Mouse (Mus musculus) cerebellum, adult 2 months (tissue): ENCODE measurements around the gene Ackr3. TPM values are rescaled to one million over a fixed set of nuclear protein-coding genes. Genes with fewer than 3 reads are reported as not detected.
A peak's percentile ranks its signal among the peaks of the same experiment; 100 is the strongest.

Source experiments
- DNase-seq, 2 experiments: peaks; one replicate each; pipeline ENCODE4 v3.0.0; 2021
- H3K27ac ChIP-seq: fragments of 200-500 bp; 2 replicates; pipeline ENCODE4 v1.5.1; 2012; ENCODE audit warnings: low read length, control low read depth, inconsistent platforms; ENCODE audit not compliant: insufficient read depth
- H3K27me3 ChIP-seq: fragments of 200-500 bp; 2 replicates; pipeline ENCODE4 v1.6.1; 2012; ENCODE audit warnings: inconsistent platforms, mild to moderate bottlenecking, low read length, moderate library complexity; ENCODE audit not compliant: control insufficient read depth, insufficient read depth
- H3K4me1 ChIP-seq: fragments of 200-500 bp; 2 replicates; pipeline ENCODE4 v1.6.1; 2011; ENCODE audit warnings: low read length; ENCODE audit not compliant: control insufficient read depth, insufficient read depth
- H3K4me3 ChIP-seq: fragments of 200-500 bp; replicated peaks from 2 replicates; pipeline ENCODE3; 2011; ENCODE audit warnings: mild to moderate bottlenecking, low read depth, low read length, control low read depth; ENCODE audit not compliant: insufficient read depth
- CTCF ChIP-seq: fragments of 200-500 bp; IDR thresholded peaks from 2 replicates; pipeline ENCODE4 v1.5.1; 2011; ENCODE audit warnings: low read depth, mild to moderate bottlenecking, control low read depth, low read length, moderate library complexity, borderline replicate concordance; ENCODE audit not compliant: insufficient read depth
- POLR2A ChIP-seq: fragments of 200-500 bp; IDR thresholded peaks from 2 replicates; pipeline ENCODE4 v1.6.1; 2011; ENCODE audit warnings: low read length, control low read depth, borderline replicate concordance; ENCODE audit not compliant: insufficient read depth
- WGBS: fragments of 180-500 bp; shearing (Covaris S2); methylation state at CpG from one replicate; pipeline ENCODE4 v1.1.7; 2018; 5-methylcytosine and 5-hydroxymethylcytosine counted together
- polyA plus RNA-seq: library from polyadenylated mRNA; depleted of rRNA; stranded (reverse); fragments of >200 nt; gene quantifications from 2 replicates; pipeline ENCODE4 v1.2.3, GENCODE M21; 2012; rRNA removed

Gene Ackr3
- 16.0 and 17.3 TPM in 2 replicates for polyA plus RNA-seq

GRCm38 (mm10) chr1:90203783-90204690 lies at the start of gene Ackr3:
Gene Ackr3 (plus strand): TSS chr1:90203980.
- H3K4me1 ChIP-seq: peaks cover 23% of the 10 kb centered on the region
- 16% methylated on average over 19 of the region's 19 CpGs for WGBS
- TF ChIP-seq CTCF (peak; percentile 62), POLR2A (peak; percentile 39; the same call in 1 of the 2 replicates)

DNA sequence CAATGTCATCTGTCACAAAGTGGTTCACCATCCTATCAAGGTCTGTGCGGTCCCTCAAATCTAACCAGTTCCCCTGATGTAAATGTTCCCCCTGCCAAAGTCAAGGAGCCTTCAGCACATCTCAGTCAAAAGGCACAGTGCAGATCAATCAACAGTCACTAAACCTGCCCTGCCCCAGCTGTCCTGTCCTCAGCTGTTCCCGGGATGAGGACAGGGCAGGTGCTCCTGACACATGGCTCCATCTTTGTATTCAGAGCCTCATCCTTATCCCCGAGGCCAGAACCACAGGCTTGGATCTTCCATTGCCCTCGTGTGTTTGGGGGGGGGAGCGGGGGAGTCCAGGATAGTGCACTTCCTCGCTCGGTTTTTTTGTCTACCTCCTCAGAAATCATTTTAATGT lies 47.2 kb upstream of the Ackr3 start:
- no peak for TF ChIP-seq CTCF
- TF ChIP-seq POLR2A: no peak
- H3K4me3 ChIP-seq: no peak overlapping the region
- WGBS: 75% methylated on average over 7 of the region's 7 CpGs
- no peaks in the 10 kb centered on the region for H3K4me1 ChIP-seq
- H3K27ac ChIP-seq: no peak overlapping the region
- no peaks in the 10 kb centered on the region for H3K27me3 ChIP-seq
- no peak for DNase-seq

More at GRCm38 (mm10) chr1:90203783-90204690, at the start of gene Ackr3:
- Histone ChIP-seq H3K27me3 (no peaks in the 10 kb centered on the region; the same call in 1 of the 2 replicates), H3K4me3 (peak within 1 kb of the TSS; percentile 39), H3K27ac (no peak within 1 kb of the TSS)
- peak; percentile 64 to 67 for DNase-seq

DNA sequence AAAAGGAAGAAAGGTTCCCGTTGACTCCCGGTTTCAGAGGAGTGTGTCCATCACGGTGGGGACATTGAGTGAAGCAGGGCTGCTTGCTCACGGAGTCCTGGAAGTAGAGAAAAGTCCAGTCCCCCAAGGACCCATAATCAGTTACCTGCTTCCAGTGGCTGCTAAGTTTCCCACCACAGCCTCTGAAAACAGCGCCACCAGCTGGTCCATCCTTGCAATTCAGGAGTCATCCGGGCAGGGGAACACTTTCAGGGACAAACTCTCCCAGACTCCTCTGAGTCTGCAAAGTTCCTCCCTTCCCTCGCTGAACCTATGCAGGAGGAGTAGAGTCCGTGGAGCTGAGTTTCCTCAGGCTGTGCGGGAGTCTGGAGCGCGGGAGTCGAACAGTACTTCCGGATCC lies 43.9 kb upstream of the Ackr3 start:
- Histone ChIP-seq H3K4me1 (no peaks in the 10 kb centered on the region), H3K27ac (no peak overlapping the region), H3K27me3 (no peaks in the 10 kb centered on the region), H3K4me3 (no peak overlapping the region)
- no peak for TF ChIP-seq CTCF
- no peak for TF ChIP-seq POLR2A
- no peak for DNase-seq
- 48% methylated on average over 13 of the region's 13 CpGs for WGBS

DNA sequence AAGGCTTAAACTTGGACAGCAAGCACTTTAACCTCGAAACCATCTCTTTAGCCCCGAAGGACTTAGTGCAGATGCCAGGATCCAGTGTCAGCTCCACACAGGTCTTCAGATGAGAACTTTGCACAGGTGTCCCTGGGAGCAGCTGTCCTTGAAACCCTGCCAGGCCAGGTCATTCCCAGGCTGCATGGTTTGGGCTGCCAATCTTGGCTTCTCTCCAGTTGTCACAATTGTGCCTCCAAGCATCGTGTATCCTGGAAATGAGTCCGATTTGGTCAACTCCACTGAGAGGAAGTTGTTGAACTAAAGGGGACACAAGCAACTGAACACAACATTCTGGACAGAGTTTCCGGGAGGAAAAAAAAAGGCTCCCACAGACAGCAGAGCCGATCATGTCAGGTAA lies 42.2 kb upstream of the Ackr3 start:
- H3K27ac ChIP-seq: no peak overlapping the region
- TF ChIP-seq CTCF (no peak), POLR2A (no peak)
- no peak for DNase-seq
- H3K4me3 ChIP-seq: no peak overlapping the region
- H3K27me3 ChIP-seq: no peaks in the 10 kb centered on the region
- WGBS: 39% methylated on average over 6 of the region's 6 CpGs
- H3K4me1 ChIP-seq: no peaks in the 10 kb centered on the region

DNA sequence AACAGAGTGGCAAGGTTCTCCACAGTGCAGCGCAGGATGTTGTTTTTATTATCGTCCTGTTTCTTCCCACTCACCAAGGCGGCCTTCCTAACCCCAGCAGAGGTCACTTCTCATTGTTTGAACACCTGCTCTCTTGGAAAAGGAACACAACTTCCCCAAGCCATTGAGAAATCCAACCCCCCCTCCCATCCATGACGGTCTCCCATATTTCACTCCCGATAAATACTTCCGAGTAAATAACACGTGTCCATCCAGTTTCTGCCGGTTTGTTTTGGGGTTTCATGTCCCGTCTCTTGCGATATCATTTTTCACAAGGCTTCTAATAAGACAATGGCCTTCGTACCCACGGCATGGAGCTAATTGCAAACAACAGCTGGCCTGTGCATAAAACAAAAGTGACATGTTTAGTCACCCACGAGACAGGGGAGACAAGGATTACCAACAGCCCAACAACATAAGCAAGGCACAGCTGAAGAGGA lies 41.4 kb upstream of the Ackr3 start:
- Histone ChIP-seq H3K4me1 (no peaks in the 10 kb centered on the region), H3K27me3 (no peaks in the 10 kb centered on the region), H3K27ac (no peak overlapping the region), H3K4me3 (no peak overlapping the region)
- 27% methylated on average over 13 of the region's 13 CpGs for WGBS
- no peak for TF ChIP-seq CTCF
- TF ChIP-seq POLR2A: no peak
- DNase-seq: no peak

GRCm38 (mm10) chr1:90163161-90163560 lies 40.6 kb upstream of the Ackr3 start:
- TF ChIP-seq CTCF (no peak), POLR2A (no peak)
- Histone ChIP-seq H3K4me1 (no peaks in the 10 kb centered on the region), H3K4me3 (no peak overlapping the region), H3K27me3 (no peaks in the 10 kb centered on the region), H3K27ac (no peak overlapping the region)
- WGBS: 85% methylated on average over 7 of the region's 7 CpGs
- DNase-seq: no peak

- no peak overlapping the region for H3K4me3 ChIP-seq
- no peak for TF ChIP-seq CTCF
- TF ChIP-seq POLR2A: no peak
- 35% methylated on average over 3 of the region's 3 CpGs for WGBS
- no peak for DNase-seq
- H3K27me3 ChIP-seq: no peaks in the 10 kb centered on the region
- H3K4me1 ChIP-seq: no peaks in the 10 kb centered on the region
- H3K27ac ChIP-seq: no peak overlapping the region
Observed at GRCm38 (mm10) chr1:90164319-90164718, 39.5 kb upstream of the Ackr3 start.

- no peaks in the 10 kb centered on the region for H3K4me1 ChIP-seq
- no peak for DNase-seq
- TF ChIP-seq CTCF (no peak), POLR2A (no peak)
- no peak overlapping the region for H3K4me3 ChIP-seq
- no peak overlapping the region for H3K27ac ChIP-seq
- no peaks in the 10 kb centered on the region for H3K27me3 ChIP-seq
- WGBS: 53% methylated on average over 8 of the region's 8 CpGs
Observed at GRCm38 (mm10) chr1:90174338-90174737, 29.4 kb upstream of the Ackr3 start.
